8 mouse cellular contexts compared by ENCODE assay signal in genomic region chr2:65931841-65932311, GRCm38 (mm10).
DNase-seq lines count a peak whose midpoint lies in the region; ATAC-seq lines count a peak whose summit lies in the region.

No protein-coding gene starts in this region.

- peak overlapping the region; percentile 63 for H3K4me2 ChIP-seq in embryonic facial prominence, embryonic 15.5 days (replicated peaks)
- peak overlapping the region; percentile 79 for H3K4me2 ChIP-seq in lung, embryonic 15.5 days

- no peak for ATAC-seq in megakaryocyte, adult 5-6 weeks (ENCODE audit: poor library complexity, severe bottlenecking)
- ATAC-seq in embryonic facial prominence, embryonic 15.5 days (ENCODE audit: insufficient number of reproducible peaks, low FRiP score, low TSS enrichment, low read depth) = 0 out of 2 replicates have a peak, but pooled peaks have one; percentile 43
- ATAC-seq in lung, embryonic 15.5 days (ENCODE audit: borderline replicate concordance, extremely low read depth, low FRiP score, low TSS enrichment) = peak; percentile 64; the same call in 1 of the 2 replicates

- H3K4me1 ChIP-seq in megakaryocyte, embryonic 14.5 days = no peaks in the 10 kb centered on the region; the same call in 1 of the 2 replicates
- no peaks in the 10 kb centered on the region for H3K4me1 ChIP-seq in embryonic facial prominence, embryonic 15.5 days
- H3K4me1 ChIP-seq in hindbrain, embryonic 10.5 days (replicated peaks) = peaks cover 42% of the 10 kb centered on the region
- no peaks in the 10 kb centered on the region for H3K4me1 ChIP-seq in lung, embryonic 15.5 days

- peak; percentile 89 for DNase-seq in hindbrain, embryonic 10.5 days (ENCODE audit: low spot score)
- peak; percentile 62 to 70 for DNase-seq in layer of hippocampus, postnatal 10 days (ENCODE audit: low spot score in 2 of 2)
- DNase-seq in right cerebral cortex, adult 2 months (ENCODE audit: low spot score in 2 of 2) = peak; percentile 73 to 82
- no peak for DNase-seq in thymus, postnatal 25 days

- WGBS in embryonic facial prominence, embryonic 15.5 days = 2% methylated on average over 11 of the region's 11 CpGs
- 1% methylated on average over 11 of the region's 11 CpGs for WGBS in hindbrain, embryonic 10.5 days
- WGBS in lung, embryonic 15.5 days = 2% methylated on average over 11 of the region's 11 CpGs

- H3K9ac ChIP-seq in embryonic facial prominence, embryonic 15.5 days = 0 out of 2 replicates have a peak overlapping the region, but pooled peaks have one; percentile 2
- peak overlapping the region; percentile 27; the same call in 1 of the 2 replicates for H3K9ac ChIP-seq in lung, embryonic 15.5 days

- no peak overlapping the region for H3K27ac ChIP-seq in embryonic facial prominence, embryonic 15.5 days (replicated peaks)
- H3K27ac ChIP-seq in hindbrain, embryonic 10.5 days = peak overlapping the region; percentile 91
- no peak overlapping the region for H3K27ac ChIP-seq in lung, embryonic 15.5 days

- H3K27me3 ChIP-seq in megakaryocyte, embryonic 14.5 days (replicated peaks) = no peaks in the 10 kb centered on the region
- no peaks in the 10 kb centered on the region for H3K27me3 ChIP-seq in embryonic facial prominence, embryonic 15.5 days
- no peaks in the 10 kb centered on the region for H3K27me3 ChIP-seq in hindbrain, embryonic 10.5 days (ENCODE audit: insufficient read depth, poor library complexity, severe bottlenecking)
- no peaks in the 10 kb centered on the region for H3K27me3 ChIP-seq in lung, embryonic 15.5 days

- H3K4me3 ChIP-seq in megakaryocyte, embryonic 14.5 days (replicated peaks) = peak overlapping the region; percentile 33
- H3K4me3 ChIP-seq in embryonic facial prominence, embryonic 15.5 days (replicated peaks) = peak overlapping the region; percentile 44
- H3K4me3 ChIP-seq in hindbrain, embryonic 10.5 days = peak overlapping the region; percentile 57
- H3K4me3 ChIP-seq in lung, embryonic 15.5 days = peak overlapping the region; percentile 42

- peaks cover 6% of the 10 kb centered on the region; the same call in 1 of the 2 replicates for H3K9me3 ChIP-seq in megakaryocyte, embryonic 14.5 days
- no peaks in the 10 kb centered on the region for H3K9me3 ChIP-seq in embryonic facial prominence, embryonic 15.5 days (replicated peaks)
- H3K9me3 ChIP-seq in hindbrain, embryonic 10.5 days = no peaks in the 10 kb centered on the region
- H3K9me3 ChIP-seq in lung, embryonic 15.5 days = no peaks in the 10 kb centered on the region

- no peaks in the 10 kb centered on the region for H3K36me3 ChIP-seq in megakaryocyte, embryonic 14.5 days (replicated peaks; ENCODE audit: low read length)
- no peaks in the 10 kb centered on the region for H3K36me3 ChIP-seq in embryonic facial prominence, embryonic 15.5 days
- H3K36me3 ChIP-seq in hindbrain, embryonic 10.5 days = no peaks in the 10 kb centered on the region
- no peaks in the 10 kb centered on the region for H3K36me3 ChIP-seq in lung, embryonic 15.5 days
